Mouse (Mus musculus) 3134 (cell line): Measurements from ENCODE around the gene Kcnk18.

ENCODE experiments used
- DNase-seq: peaks from one replicate; pipeline ENCODE4 v3.0.0-alpha.2; 2011; ENCODE audit warnings: low spot score; ENCODE audit not compliant: insufficient read length; ENCODE audit errors: extremely low read depth

Gene Kcnk18

DNA sequence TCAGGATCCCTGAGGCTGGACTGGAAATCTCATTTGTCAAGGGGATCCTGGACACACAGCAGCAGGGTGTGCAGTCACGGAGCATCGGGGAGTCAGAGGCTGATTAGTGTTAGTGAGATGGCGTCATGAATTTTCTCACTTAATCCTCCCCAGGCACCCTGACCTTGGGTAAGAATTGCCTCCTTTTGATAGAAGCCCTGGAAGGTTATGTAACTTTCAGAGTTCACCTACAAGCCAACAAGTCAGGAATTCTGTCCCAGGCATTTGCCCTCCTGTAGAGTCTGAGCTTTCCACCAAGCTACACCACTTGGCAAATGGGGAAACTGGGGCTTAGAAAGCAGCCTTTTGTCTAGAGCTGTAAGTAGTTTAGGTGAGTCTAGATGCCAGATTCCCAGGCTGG lies 2.1 kb downstream of the Kcnk18 start:
- DNase-seq = no peak

DNA sequence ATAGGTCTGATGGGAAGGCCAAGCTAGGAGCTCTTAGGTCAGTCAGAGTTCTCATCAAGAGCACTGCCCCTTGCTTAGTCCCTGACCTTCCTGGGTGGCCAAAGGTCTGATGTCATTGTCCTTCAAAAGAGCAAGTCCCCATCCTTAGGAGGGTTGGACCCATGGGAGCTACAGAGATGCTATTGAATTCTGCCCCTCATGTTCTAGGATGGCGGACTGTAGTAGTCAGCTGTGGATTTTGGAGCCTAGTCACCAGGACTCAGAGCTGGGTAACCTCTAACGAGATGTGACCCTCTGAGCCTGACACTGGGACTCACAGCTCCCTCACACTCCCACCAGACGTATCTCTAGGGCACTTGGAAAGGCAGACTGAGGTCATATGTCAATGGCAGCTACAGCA lies 9.4 kb downstream of the Kcnk18 start:
- DNase-seq = no peak

DNA sequence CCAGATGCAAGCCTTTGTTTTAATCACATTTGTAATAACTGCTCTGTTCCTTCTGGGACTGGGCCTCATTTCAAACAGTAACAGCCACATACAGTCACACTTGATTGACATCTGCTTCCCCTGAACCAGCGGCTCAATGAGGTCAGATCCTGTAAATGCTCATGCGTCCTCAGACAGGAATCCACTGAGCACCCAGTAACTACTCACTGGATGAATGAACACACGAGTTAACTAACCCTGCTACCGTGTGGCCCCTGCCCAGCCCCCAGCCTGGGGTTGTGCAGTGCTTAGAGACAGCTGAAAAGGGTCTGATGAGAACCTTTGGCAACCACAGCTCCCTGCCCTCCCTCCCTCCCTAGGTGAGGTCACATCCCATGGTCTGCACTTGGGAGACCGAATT lies 13.8 kb downstream of the Kcnk18 start:
- DNase-seq = no peak

DNA sequence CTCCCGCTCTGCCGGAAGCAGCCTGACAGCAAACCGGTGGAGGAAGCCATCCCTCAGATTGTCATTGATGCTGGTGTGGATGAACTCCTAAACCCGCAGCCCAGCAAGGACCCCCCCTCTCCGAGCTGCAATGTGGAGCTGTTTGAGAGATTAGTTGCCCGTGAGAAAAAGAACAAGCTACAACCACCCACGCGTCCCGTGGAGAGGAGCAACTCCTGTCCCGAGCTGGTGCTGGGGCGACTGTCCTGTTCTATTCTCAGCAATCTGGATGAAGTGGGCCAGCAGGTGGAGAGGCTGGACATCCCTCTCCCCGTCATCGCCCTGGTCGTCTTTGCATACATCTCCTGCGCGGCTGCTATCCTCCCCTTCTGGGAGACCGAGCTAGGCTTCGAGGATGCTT lies 16.0 kb downstream of the Kcnk18 start:
- DNase-seq = no peak

DNA sequence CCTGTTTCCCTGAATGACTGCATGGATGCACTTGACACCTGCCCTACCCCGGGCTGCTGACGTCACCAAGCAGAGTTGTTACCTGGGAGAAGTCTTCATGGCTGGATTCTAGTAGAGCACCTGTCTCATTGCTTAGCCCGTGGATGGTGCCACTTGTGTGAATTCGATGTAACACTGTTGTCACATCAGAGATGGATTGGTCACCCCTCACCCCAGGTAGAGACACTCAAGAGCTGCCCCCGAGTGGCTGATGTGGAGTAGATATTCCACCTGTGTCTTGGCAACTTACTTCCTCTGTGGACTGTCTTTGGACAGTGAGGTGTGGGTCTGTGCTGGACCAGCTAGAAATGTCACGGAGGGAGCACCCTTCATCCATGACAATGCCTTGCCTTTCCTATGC lies 17.0 kb downstream of the Kcnk18 start:
- DNase-seq = no peak

DNA sequence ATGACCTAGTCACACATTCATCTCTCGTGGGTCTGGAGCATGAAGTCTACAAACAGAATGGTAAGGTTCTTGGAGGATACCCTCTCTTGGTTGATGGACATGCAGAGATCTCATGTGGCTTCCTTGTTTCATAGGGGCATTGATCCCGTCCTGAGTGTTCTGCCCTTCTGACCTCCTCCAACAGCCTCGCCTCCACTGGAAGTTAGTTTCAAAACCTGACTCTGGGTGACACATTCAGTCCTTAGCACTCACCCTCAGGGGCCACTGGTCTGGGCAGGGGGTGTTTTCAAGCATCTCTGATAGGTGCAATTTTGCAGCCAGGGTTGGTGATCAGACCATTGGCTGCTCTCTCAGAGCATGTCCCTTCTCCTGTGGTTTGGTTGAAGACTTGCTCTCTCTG lies 19.6 kb downstream of the Kcnk18 start:
- DNase-seq = no peak

DNA sequence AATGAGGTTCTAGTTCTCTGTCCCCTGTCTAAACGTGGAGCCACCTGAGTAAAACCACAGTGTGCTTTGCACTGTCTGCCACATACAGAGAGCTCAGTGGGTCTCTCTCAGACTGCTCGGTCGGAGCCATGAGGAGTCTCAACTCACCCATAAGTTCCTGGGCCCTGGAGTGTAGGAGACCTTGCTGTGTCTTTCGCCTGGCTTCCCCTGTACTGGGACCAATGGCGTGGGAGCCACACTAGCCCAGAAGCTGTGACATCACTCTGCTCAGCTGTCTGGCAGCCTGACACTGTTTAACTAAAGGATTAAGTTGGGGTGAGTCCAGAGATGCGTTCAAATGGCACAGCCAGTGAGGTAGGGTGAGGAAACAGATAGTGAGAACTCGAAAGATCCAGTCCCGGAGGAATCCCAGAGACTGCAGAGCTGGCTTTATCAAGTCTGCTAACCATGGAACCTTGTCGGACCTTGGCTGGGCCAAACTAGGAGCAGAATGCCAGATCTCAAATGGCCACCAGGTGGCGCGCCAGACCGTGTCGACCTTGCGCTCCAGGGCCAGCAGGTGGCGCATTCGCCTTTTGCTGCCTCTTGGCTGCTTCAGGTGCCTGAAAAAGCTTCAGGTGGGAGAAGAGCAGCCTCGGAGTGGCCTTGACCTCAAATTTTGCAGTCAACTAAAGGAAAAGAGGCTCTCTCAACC lies 20.3 kb downstream of the Kcnk18 start:
- peak; percentile 74 for DNase-seq

DNA sequence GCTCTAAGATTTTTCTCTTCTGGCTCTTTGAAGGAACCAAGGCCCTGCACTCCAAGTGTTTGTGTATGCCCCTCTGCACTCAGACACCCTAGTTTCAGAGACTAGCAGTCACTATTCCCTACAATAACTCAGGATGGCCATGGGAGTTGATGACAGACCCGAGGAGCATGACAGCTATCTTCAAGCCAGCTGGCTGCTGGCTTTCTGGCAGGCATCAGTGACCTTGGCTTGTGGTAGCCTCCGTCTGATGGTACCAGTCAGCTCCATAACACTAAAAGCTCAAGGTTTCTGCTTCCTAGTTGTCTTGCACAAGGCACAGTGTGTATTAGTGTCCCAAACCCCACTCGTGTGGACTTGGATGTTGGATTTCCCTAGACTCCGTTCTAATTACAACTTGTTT lies 23.0 kb downstream of the Kcnk18 start:
- DNase-seq = no peak

DNA sequence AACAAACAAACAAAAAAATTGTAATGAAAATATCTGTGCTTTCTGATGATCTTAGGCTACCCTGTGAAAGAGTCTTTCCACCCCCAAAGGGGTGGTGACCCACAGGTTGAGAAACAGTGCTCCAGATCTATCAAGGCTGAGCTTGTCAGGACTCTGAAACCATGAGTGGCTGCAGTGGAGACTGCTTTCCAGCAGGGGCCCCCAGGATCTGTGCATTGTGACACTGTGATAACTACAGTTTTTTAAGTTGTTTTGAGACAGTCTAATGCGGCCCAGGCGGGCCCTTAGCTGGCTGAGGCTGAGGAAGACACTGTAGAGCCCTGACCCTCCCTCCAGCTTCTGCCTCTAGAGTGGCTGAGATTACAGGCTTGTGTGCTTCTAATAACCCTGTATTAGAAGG lies 24.0 kb downstream of the Kcnk18 start:
- DNase-seq = no peak

DNA sequence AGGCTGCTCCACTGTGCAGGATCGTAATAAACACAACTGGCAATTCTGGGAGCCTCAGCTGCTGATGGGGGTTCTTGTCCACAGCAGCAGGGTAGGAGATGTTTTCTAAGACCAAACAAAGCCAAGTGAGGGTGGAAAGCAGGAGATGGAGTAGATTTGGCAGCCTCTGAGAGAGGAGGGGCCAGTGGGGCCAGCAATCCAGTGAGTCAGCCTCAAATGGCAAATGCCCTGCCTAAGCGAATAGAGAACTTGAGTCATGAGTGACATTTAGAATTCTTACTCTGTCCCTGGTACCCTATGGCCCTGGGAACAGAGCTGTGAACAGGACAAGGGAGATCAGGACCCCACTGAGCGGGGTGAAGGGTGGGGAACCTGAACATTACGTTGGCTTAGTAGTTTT lies 29.1 kb downstream of the Kcnk18 start:
- no peak for DNase-seq

DNA sequence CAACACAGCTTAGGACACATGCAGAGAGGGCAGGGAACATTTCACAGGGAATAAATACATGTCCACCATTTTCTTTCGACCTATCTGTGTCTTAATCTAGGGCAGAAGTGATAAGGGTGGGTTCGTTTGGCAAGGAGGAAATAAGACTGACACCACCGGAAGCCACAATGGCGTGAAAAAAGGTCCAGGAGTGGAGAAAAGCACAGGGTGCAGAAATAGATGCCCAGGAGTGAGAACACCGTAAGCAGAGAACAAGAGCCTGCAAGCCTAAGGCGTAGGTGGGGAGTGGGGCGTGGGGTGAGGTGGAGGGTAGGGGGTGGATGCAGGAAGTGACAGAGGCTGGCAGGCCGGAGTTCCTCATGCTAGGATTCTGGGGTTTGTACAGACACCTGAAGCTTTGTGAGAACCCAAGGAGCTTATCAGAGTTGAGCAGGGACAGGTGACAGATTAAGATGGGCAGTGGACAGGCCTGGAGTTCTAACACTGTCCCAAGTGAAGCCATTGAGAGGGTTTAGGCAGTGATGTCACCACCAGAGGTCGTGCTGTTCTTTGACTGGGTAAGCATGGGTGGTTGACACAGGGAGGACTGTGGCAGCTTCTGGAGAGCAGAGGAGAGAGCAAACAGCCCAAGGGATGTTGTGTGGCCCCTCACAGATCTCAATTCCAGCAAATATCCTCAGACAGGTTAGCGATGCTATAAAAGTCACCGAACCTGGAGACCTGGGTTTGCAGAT lies 29.7 kb downstream of the Kcnk18 start:
- no peak for DNase-seq

DNA sequence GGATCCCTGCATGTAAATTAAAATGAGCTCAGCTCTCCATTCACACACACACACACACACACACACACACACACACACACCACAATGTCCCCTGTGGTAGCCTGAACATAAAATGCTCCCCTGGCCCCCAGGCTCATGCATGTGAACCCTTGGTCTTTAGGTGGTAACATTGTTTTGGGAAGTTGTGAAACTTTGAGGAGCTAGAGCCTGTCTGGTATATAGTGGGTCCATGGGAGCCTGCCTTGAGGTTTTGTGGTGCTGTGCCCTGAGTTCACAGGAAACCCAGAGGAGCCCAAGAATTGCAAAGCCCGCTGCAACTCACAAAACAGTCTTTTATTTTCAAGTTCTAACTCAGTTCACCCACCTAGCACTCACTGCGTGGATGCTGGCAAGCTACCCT lies 33.6 kb downstream of the Kcnk18 start:
- DNase-seq = no peak

DNA sequence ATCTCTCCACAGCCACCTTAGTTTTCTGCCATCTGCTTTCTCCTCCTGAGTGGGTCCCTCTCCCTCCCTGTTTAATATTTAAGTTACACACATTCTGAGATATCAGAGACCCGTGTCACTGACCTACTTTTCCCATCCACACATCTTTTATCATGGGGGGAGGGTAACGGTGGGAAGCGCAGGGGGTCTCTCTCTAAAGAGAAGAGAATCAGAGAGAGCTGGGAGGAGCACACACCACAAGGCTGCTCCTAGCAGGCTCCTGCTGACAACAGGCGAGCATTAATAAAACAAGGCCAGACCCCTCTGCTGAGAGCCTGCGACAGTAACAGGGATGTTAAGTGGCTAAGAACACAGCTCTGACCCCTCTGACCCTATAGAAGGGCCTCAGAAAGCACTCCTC lies 40.6 kb downstream of the Kcnk18 start:
- no peak for DNase-seq

DNA sequence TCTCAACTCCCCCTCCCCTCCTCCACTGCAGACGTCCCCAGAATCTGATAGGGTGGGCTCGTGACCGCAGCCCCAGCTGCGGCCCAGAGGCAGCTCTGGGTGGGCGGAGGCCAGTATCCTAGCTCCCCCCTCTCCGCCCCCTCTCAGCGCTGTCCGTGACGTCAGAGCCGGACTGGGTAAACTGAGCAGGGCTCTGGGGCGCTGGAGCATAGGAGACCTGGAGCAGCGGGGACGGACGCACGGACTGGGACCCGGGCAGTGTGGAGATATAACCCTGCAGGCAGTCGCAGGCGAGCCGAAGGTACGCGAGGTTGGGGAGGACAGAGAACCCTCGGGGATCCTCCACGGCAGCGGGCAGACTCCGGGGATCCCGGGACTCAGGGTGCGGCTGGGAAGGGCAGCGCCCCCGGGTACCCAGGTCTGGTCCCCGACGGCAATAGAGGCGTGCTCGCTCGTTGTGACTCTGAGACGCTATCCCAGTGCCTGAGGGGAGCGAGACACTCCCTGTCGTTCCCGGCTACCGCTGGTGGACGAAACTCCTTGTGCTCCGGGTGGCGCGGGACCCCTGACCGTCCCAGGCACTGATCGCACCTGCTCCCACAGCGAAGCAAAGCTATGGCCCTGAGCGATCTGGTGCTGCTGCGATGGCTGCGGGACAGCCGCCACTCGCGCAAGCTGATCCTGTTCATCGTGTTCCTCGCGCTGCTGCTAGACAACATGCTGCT lies 41.9 kb downstream of the Kcnk18 start, which contains the start of gene Slc18a2:
Gene Slc18a2 (plus strand): TSS at position 179 of the 725 bp plus-strand sequence.
- no peak for DNase-seq

DNA sequence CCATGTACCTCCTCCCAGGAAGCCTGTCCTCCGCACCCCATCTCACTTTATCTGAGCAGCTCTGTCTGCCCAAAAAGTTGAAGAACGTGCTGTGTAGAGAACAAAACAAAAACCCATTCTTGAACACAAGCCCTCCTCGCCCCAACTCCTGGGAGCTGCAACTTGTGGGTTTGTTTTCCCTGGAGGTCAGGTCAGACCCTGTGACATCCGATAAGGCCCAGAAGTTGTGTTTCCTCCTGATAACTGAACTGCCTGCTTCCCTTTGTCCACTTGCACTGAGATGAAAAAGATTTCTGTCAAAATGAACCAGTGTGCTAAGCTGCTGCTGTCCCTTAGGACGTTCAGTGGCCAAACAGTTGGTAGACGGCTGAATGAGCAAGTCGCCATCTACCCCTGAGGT lies 42.6 kb downstream of the Kcnk18 start:
- DNase-seq = no peak

DNA sequence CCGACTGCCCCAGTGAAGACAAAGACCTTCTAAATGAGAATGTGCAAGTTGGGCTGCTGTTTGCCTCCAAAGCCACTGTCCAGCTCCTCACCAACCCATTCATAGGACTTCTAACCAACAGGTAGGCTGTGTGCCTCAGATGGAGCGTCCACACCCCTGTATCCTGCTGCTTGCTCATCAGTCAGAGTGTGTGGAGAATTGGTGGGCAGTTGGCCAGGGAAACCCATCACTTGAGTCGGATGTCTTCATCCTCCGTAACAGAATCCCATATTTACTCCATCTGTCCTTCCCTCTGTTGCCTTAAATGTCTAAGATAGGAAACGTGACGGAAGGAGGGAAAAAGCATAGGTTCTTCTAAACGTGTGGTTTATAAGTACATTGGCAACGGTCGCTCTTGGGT lies 44.2 kb downstream of the Kcnk18 start:
- no peak for DNase-seq

DNA sequence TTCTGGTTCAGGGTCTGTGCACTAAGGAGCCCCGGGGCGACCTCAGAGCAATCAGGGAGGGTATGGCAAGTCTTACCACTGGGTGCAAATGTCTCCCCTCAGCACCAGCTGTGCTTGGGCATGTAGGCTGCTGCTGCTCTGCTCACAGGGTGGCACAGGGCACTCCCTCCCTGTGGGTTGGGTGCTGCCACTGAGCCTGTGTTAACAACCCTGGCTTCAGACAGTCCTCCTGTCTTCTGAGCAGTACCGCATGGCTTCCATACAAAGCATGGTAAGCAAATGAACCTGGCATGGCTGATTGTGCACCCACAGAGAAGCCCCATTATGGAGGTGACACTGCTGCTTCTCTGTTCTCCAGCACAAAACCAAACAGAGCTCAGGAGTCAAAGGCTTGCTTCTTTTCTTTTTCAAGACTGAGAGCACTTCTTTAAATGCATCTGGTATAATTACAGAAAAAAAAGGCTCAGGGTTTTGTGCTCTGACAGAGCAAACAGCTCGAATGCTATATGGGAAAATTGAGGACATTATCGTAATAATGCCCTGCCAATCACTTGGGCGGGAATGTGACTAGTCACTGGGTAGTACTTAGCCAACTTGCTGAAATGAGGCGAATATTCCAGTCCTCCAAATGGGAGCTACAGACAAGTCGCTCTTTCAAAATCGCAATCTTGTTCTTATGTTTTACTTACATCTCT lies 46.0 kb downstream of the Kcnk18 start:
- DNase-seq = no peak

DNA sequence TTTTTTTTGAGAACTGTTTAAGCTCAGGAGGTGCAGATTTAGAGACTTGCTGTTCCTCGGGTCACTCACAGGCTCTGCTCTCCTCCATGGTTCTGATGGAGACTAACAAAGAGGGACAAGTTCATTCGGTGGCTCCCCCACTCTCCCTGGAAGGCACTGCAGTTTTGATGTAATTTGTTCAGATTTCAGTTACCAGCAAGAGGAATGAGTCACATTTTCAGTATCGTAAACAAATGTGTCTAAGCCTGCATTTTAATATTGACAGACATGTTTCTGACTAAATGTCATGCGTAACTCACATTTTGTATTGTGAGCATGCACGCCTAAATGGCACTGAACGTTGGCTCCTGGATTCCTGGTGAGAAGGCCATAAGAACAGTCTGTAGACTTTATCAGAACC lies 46.9 kb downstream of the Kcnk18 start:
- DNase-seq = no peak

DNA sequence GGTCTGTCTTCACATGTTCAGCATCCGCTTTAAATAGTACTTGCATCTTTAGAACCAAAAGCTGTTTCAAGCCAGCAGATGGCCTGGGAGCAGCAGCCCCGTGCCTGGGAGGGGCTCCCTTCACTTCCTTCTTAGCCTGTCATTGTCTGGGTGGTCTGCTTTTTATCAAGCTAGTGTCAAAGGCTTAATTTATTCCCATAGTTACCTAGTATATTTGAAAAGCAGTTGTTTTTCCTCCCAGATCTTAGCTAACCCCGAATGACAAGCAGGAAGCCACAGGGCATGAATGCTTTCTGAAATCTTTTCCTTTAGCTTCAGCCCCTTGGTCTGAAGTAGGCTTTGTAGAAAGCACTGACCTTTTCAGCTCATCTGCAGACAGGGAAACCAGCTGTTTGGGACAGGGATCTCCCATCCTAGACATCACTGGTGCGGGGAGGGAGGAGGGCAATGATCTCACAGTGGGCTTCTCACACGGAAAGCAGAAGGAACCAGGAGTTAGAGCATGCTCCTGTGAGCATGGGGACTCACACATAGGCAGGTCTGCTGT lies 48.5 kb downstream of the Kcnk18 start:
- DNase-seq = no peak

DNA sequence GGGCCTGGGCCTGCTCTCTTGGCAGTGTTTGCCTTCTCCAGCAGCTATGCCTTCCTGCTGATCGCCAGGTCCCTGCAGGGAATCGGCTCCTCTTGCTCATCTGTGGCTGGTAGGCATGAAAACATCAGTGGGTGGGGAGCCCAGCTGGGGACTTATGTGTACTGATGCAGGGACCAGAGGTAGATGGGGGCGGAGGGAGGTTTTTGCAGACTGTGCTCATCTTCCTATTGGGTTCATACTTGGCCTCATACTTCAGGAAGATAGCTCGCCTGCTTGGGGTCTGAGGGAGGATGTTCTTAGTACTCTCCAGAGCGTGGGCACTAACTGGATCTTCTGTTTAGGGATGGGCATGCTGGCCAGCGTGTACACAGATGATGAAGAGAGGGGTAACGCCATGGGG lies 54.2 kb downstream of the Kcnk18 start:
- no peak for DNase-seq

DNA sequence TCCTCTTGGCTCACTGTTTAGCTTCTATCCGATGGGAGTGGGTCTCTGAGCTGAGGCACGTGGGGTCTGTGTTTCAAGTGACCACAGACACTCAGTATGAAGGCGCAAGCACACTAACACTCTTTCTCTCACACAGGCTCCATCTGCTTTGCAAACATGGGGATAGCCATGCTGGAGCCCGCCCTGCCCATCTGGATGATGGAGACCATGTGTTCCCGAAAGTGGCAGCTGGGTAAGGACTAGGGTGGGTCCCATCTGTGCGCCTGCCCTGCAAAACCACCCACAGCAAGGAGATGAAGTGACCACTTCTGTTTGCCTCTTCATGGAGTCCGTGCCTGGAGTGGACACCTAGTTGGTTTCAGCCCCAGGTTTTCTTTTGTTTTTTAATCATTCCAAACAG lies 57.3 kb downstream of the Kcnk18 start:
- DNase-seq = no peak
